Mouse (Mus musculus) spleen, adult 2 months (tissue): ENCODE results near the gene Nphp3. TPM values are rescaled to one million over a fixed set of nuclear protein-coding genes. Genes with fewer than 3 reads are reported as not detected.
A peak's percentile ranks its signal among the peaks of the same experiment; 100 is the strongest.

Source experiments
- DNase-seq, 2 experiments: peaks; one replicate each; pipeline versions ENCODE4 v3.0.0 to v3.0.0-alpha.2; 2012 to 2021; ENCODE audit warnings: low spot score in 2 of 2, low read depth in 1 of 2
- H3K27ac ChIP-seq: fragments of 200-500 bp; 2 replicates; pipeline ENCODE4 v1.5.1; 2012; ENCODE audit warnings: low read length, inconsistent platforms; ENCODE audit not compliant: insufficient read depth
- H3K27me3 ChIP-seq: fragments of 200-500 bp; 2 replicates; pipeline ENCODE4 v1.6.1; 2012; ENCODE audit warnings: mild to moderate bottlenecking, moderate library complexity, low read length, inconsistent platforms; ENCODE audit not compliant: control insufficient read depth, insufficient read depth
- H3K36me3 ChIP-seq: fragments of 200-500 bp; 2 replicates; pipeline ENCODE4 v1.6.1; 2012; ENCODE audit warnings: mild to moderate bottlenecking, low read length, inconsistent platforms; ENCODE audit not compliant: control insufficient read depth, insufficient read depth
- H3K4me1 ChIP-seq: fragments of 200-500 bp; 2 replicates; pipeline ENCODE4 v1.6.1; 2011; ENCODE audit warnings: inconsistent platforms; ENCODE audit not compliant: control insufficient read depth, insufficient read depth, insufficient read length
- H3K4me3 ChIP-seq: fragments of 200-500 bp; 2 replicates; pipeline ENCODE4 v1.5.1; 2011; ENCODE audit warnings: mild to moderate bottlenecking, inconsistent platforms; ENCODE audit not compliant: insufficient read depth, insufficient read length; ENCODE audit errors: extremely low read depth
- CTCF ChIP-seq: fragments of 200-500 bp; IDR thresholded peaks from 2 replicates; pipeline ENCODE4 v1.5.1; 2011; ENCODE audit warnings: mild to moderate bottlenecking, inconsistent platforms; ENCODE audit not compliant: insufficient read depth, insufficient read length, insufficient replicate concordance; ENCODE audit errors: extremely low read depth
- POLR2A ChIP-seq: fragments of 200-500 bp; IDR thresholded peaks from 2 replicates; pipeline ENCODE4 v1.6.1; 2011; ENCODE audit warnings: low read depth, low read length, inconsistent platforms
- WGBS: fragments of 180-500 bp; shearing (Covaris S2); methylation state at CpG from one replicate; pipeline ENCODE4 v1.1.7; 2018; 5-methylcytosine and 5-hydroxymethylcytosine counted together
- polyA plus RNA-seq: library from polyadenylated mRNA; depleted of rRNA; stranded (reverse); fragments of >200 nt; gene quantifications from 2 replicates; pipeline ENCODE4 v1.2.3, GENCODE M21; 2012

Nphp3 gene
- polyA plus RNA-seq, 1 experiment = 4.1 TPM

- H3K4me1 ChIP-seq = no peaks in the 10 kb centered on the region
- TF ChIP-seq POLR2A (no peak), CTCF (no peak)
- 75% methylated on average over 1 of the region's 1 CpGs for WGBS
- H3K27ac ChIP-seq = no peak overlapping the region
- DNase-seq = no peak
- no peak overlapping the region for H3K4me3 ChIP-seq
- no peaks in the 10 kb centered on the region for H3K27me3 ChIP-seq
- H3K36me3 ChIP-seq = no peaks in the 10 kb centered on the region
Measured at GRCm38 (mm10) chr9:104014526-104014925, 12.2 kb downstream of the Nphp3 start.

- DNase-seq = no peak
- Histone ChIP-seq H3K27me3 (no peaks in the 10 kb centered on the region), H3K36me3 (no peaks in the 10 kb centered on the region), H3K4me3 (no peak overlapping the region), H3K27ac (no peak overlapping the region), H3K4me1 (no peaks in the 10 kb centered on the region)
- TF ChIP-seq POLR2A = no peak
- no peak for TF ChIP-seq CTCF
- 97% methylated on average over 10 of the region's 10 CpGs for WGBS
Measured at GRCm38 (mm10) chr9:104021026-104021425, 18.7 kb downstream of the Nphp3 start.

- H3K4me1 ChIP-seq = no peaks in the 10 kb centered on the region
- 94% methylated on average over 8 of the region's 8 CpGs for whole genome bisulfite sequencing
- H3K4me3 ChIP-seq = no peak overlapping the region
- H3K27ac ChIP-seq = no peak overlapping the region
- TF ChIP-seq POLR2A (no peak), CTCF (no peak)
- no peaks in the 10 kb centered on the region; the same call in 1 of the 2 replicates for H3K36me3 ChIP-seq
- no peak for DNase-seq
- no peaks in the 10 kb centered on the region for H3K27me3 ChIP-seq
Measured at GRCm38 (mm10) chr9:104027186-104027585, 24.8 kb downstream of the Nphp3 start.

- Histone ChIP-seq H3K4me3 (no peak overlapping the region), H3K36me3 (peaks cover 1% of the 10 kb centered on the region; the same call in 1 of the 2 replicates), H3K27me3 (no peaks in the 10 kb centered on the region), H3K4me1 (no peaks in the 10 kb centered on the region), H3K27ac (no peak overlapping the region)
- WGBS = 93% methylated on average over 11 of the region's 11 CpGs
- TF ChIP-seq CTCF = no peak
- no peak for TF ChIP-seq POLR2A
- DNase-seq = no peak
Measured at GRCm38 (mm10) chr9:104029861-104030260, 27.5 kb downstream of the Nphp3 start.

GRCm38 (mm10) chr9:104034231-104034630 lies 31.9 kb downstream of the Nphp3 start:
- no peak overlapping the region for H3K27ac ChIP-seq
- DNase-seq = no peak
- H3K4me1 ChIP-seq = no peaks in the 10 kb centered on the region; the same call in 1 of the 2 replicates
- no peak for TF ChIP-seq POLR2A
- TF ChIP-seq CTCF = no peak
- 82% methylated on average over 8 of the region's 8 CpGs for WGBS
- H3K27me3 ChIP-seq = no peaks in the 10 kb centered on the region
- peaks cover 1% of the 10 kb centered on the region; the same call in 1 of the 2 replicates for H3K36me3 ChIP-seq
- H3K4me3 ChIP-seq = no peak overlapping the region

GRCm38 (mm10) chr9:104034718-104035117 lies 32.4 kb downstream of the Nphp3 start:
- WGBS = 85% methylated on average over 6 of the region's 6 CpGs

GRCm38 (mm10) chr9:104035261-104036015 lies 33.1 kb downstream of the Nphp3 start:
- TF ChIP-seq POLR2A (no peak), CTCF (peak; percentile 60; the same call in 1 of the 2 replicates)
- Histone ChIP-seq H3K4me1 (no peaks in the 10 kb centered on the region; the same call in 1 of the 2 replicates), H3K27ac (no peak overlapping the region), H3K27me3 (no peaks in the 10 kb centered on the region), H3K36me3 (peaks cover 1% of the 10 kb centered on the region; the same call in 1 of the 2 replicates), H3K4me3 (no peak overlapping the region)
- DNase-seq = peak; percentile 25 to 66
- 59% methylated on average over 24 of the region's 24 CpGs for WGBS

More at GRCm38 (mm10) chr9:104034718-104035117, 32.4 kb downstream of the Nphp3 start:
- TF ChIP-seq CTCF = no peak
- no peak for TF ChIP-seq POLR2A
- peaks cover 1% of the 10 kb centered on the region; the same call in 1 of the 2 replicates for H3K36me3 ChIP-seq
- no peaks in the 10 kb centered on the region; the same call in 1 of the 2 replicates for H3K4me1 ChIP-seq
- no peak for DNase-seq
- no peak overlapping the region for H3K4me3 ChIP-seq
- H3K27ac ChIP-seq = no peak overlapping the region
- no peaks in the 10 kb centered on the region for H3K27me3 ChIP-seq
